Mouse (Mus musculus) spleen, adult 18-20 months (tissue): ENCODE measurements around the gene Isca2.

ENCODE experiments used
- DNase-seq, 2 experiments: peaks; one replicate each; pipeline ENCODE4 v3.0.0; 2022; ENCODE audit warnings: mixed read lengths in 2 of 2

The Isca2 gene

GRCm38 (mm10) chr12:84819236-84820168, 46.5 kb downstream of the Isca2 start:
- DNase-seq, result no peak

- DNase-seq, result no peak
Observed at GRCm38 (mm10) chr12:84823601-84824000, 50.5 kb downstream of the Isca2 start.

GRCm38 (mm10) chr12:84824203-84824602, 51.2 kb downstream of the Isca2 start:
- no peak for DNase-seq
